Mouse (Mus musculus) frontal cortex, adult (tissue): ENCODE measurements around the gene Tfg.

Source experiments
- ATAC-seq: cut with Nextera tagmentation; 2 replicates; pipeline ENCODE4 v1.9.2; 2017; ENCODE audit warnings: mild to moderate bottlenecking, moderate library complexity, mixed read lengths; ENCODE audit not compliant: low TSS enrichment

Gene Tfg

GRCm38 (mm10) chr16:56717224-56718200 lies at the start of gene Tfg:
Gene Tfg (minus strand): TSS chr16:56717450.
- peak; percentile 98 for ATAC-seq

DNA sequence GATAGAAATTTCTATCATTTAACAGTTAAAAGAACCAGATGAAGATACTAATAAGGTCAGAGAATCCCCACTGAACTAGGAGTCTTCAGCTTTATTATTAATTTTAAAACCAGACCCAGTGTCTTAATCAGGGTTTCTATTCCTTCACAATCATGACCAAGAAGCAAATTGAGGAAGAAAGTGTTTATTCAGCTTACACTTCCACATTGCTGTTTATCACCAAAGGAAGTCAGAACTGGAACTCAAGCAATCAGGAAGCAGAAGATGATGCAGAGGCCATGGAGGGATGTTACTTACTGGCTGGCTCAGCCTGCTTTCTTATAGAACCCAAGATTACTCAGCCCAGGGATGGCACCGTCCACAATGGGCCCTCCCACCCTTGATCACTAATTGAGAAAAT lies 11.8 kb upstream of the Tfg start:
- ATAC-seq: no peak

DNA sequence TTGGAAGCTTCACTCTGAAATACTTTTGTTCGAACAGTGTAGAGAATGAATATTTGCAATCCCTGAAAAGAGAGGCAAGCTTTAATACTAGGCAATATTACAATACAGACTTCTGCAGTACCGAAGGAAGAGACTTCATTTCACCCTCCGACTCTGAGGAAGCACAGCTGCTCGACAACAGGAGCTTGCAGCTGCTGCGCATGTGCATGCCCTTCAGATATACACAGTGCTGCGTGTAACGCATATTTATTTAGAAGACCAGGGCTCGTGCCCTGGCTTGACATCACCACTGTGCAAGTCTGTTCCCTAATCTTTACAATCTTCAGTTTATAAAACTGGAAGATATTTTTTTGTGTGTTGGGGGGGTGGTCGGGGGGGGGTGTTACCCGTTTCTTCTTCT lies 7.7 kb upstream of the Tfg start:
- no peak for ATAC-seq

GRCm38 (mm10) chr16:56722357-56722756 lies 5.1 kb upstream of the Tfg start:
- no peak for ATAC-seq

DNA sequence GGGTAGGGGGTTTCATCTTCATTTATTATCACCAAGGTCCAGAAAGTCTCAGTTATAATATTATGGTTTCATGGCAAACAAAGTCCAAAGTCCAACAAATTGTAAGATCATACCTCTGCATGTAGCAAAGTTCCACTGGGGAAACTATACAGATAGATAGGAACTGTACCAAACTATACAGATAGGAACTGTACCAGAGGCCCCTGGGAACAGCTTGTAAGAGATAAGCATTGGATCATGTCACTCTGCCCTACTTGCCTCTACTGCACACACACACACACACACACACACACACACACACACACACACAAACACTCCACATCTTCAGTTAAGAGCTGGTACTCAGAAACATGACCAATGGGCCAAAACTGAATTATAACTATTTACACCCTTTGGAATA lies 1.8 kb upstream of the Tfg start:
- ATAC-seq: no peak

GRCm38 (mm10) chr16:56716557-56717179 lies 582 bp downstream of the Tfg start:
- no peak for ATAC-seq

GRCm38 (mm10) chr16:56715608-56716007 lies 1.6 kb downstream of the Tfg start:
- no peak for ATAC-seq

GRCm38 (mm10) chr16:56710071-56710470 lies 7.2 kb downstream of the Tfg start:
- no peak for ATAC-seq

DNA sequence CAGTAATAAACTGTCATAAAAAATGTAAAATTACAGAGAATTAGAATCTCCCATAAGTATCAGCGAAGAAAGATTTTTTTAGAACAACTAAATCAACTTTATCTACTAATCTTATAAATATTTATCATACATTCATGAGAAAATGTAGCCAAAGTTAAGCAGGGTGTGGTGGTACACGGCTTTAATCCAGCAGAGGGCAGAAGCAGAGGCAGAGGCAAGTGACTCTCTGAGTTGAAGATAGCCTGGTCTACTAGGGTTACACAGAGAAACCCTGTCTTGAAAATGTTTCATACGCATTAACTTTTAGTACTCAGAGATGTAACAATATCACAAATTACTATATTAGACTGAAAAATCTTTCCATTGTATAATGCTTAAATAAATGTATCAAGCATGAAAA lies 11.5 kb downstream of the Tfg start:
- ATAC-seq: no peak

GRCm38 (mm10) chr16:56700898-56701297 lies 16.4 kb downstream of the Tfg start:
- ATAC-seq: no peak

DNA sequence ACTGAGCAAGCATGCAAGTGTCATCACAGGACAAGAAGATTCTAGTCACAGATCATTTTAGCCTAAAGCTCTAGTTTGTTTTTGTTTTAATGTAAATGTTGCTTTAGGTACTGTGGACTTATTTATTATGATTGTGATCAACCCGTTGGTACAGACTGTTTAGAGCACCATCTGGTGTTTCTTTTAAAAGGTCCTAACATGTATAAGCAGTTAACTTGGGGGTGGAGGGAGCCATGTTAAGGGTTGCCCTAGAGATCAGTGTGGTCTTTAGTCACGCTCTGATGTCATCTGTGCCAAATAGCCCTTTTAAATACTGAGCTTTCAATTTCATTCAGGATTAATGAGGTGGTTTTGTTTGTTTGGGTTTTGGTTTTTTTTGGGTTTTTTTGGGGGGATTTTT lies 20.8 kb downstream of the Tfg start:
- ATAC-seq: no peak

GRCm38 (mm10) chr16:56690715-56691114 lies 26.5 kb downstream of the Tfg start:
- no peak for ATAC-seq

- peak; percentile 81 for ATAC-seq
Measured at GRCm38 (mm10) chr16:56686747-56687146, 30.5 kb downstream of the Tfg start.

DNA sequence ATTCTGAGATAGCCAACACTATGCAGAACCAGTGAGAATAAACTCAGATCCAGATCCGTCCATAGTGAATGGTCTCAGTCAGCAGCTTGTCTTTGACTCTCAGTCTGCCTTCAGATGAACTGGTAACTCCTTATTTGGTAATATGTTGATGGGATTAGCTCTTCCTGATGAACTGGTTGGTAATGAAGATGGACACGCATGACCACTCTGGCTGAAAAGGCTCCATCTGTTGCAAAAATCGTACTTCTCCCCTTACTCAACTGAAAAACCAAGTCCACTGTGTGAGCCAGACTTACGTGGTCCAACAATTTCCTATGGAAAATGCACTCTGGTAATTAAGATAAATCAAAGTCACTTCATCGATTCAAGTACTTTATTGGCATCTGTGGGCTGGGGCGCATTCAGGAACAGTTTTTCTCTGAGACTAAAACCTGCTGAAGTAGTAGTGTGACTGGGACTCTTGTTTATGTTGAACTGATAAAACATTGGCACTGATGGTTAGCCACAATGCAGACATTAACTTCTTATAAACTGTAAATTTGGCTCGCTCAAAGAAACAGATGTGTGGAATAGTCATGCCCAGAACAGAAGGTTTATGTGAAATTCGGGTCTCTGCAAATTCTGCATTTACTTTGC lies 36.1 kb downstream of the Tfg start:
- ATAC-seq: no peak

DNA sequence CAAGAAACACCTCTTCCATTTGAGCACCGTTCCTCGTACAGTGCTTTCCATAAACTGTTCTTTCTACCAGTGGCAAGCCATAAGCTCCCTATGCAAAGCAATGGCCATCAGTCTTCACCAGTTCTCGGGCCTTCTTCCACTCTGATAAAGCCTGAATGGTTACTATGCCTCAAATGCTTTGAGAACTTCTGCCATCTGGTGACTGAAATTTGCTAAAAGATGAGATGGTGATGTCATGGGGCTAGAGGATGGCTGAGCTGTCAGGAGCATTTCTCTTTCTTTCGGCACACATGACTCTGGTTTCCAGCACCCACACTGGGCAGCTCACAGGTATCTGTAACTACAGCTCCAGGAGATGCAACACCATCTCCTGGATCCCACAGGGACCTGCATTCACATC lies 40.1 kb downstream of the Tfg start:
- ATAC-seq: peak; percentile 99

- ATAC-seq: no peak
Measured at GRCm38 (mm10) chr16:56673420-56673819, 43.8 kb downstream of the Tfg start.

GRCm38 (mm10) chr16:56670941-56671340 lies 46.3 kb downstream of the Tfg start:
- ATAC-seq: no peak

DNA sequence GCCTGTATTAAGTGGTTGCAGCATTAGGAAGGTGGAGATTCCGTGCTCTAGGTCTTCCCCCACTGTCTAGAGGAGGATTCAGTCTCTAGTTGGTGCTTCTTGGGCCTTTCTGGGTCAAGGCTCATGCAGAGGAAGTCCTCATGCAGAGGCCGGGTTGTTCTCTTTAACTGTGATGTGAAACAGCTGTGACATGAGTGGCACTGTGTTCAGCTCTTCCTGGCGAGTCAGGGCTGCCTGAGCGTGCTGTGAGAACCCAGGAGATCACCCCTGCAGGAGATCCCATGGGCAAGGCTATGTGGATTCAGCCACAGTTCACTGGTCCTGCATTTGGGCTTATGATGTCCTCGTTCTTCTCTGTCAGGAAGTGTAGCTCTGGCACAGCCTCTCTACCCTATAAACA lies 47.7 kb downstream of the Tfg start:
- no peak for ATAC-seq

- ATAC-seq: no peak
Measured at GRCm38 (mm10) chr16:56658866-56659265, 58.4 kb downstream of the Tfg start.

DNA sequence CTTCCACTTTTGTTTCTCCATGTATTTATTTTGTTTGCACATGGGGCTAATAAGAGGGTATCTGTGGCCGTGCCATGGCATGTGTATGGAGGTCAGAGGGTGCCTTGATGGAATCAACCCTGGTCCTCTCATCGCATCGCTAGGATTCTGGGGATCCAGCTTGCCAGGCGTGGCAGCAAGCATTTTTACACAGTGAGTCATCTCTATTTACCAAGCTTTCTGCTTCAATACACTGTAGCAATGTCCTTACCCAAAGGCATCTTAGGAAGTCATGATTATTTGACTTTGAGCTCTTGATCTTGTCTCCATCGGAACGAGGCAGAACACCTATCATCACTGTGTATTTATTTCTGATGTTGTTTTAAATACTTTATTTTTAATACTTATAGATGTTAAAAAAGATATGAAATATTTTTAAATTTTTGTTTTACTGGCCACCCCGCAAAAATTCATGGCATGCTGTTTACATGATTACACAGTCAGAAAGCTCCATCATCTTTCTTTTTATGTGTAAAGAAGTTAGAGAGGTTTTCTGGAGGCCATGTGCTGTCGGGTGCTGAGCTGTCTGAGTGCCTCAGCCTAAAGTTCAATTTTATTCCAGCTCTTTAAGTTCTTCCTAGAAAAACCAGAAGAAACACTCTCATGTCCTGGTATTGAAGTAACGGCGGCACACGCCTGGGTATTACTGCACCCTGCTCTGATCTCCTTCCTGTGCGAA lies 61.9 kb downstream of the Tfg start:
- no peak for ATAC-seq

DNA sequence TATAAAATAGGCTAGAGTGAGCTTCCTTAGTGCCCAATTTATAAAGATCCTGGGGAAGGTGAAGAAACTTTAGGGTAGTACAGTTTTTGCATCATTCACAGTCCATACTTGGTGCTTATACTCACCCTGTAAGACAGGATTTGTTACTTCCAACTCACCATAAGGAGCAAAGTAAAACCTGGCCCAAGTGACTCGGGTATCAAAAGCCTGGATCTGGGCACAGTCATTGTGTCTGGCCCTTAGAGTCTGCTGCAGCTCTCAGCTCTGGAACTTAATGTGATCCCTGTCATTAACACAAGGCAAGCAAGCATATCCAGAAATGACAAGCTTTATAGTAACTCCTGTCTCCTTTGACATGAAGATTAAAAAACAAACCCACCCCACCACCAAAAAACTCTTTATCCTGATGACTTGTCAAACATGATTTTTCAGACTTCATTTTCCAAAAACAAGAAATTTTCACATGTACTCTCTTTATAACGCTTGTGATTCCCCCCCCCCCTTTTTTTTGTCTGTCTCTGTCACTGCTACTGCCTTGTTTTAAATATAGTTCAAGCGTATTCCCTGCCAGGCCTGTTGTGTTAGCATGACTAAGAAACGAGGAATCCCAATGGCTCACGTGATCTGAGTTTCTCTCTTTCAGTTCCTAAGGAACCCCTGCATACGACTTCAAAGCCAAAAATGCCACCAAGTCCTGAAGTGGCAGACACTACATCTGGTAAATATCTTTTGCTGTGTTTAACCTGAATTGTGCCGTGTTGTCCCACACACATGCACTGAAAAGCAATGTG lies 70.7 kb downstream of the Tfg start:
- no peak for ATAC-seq
